Mouse (Mus musculus): Measurements from ENCODE around the gene Proca1.

DNA sequence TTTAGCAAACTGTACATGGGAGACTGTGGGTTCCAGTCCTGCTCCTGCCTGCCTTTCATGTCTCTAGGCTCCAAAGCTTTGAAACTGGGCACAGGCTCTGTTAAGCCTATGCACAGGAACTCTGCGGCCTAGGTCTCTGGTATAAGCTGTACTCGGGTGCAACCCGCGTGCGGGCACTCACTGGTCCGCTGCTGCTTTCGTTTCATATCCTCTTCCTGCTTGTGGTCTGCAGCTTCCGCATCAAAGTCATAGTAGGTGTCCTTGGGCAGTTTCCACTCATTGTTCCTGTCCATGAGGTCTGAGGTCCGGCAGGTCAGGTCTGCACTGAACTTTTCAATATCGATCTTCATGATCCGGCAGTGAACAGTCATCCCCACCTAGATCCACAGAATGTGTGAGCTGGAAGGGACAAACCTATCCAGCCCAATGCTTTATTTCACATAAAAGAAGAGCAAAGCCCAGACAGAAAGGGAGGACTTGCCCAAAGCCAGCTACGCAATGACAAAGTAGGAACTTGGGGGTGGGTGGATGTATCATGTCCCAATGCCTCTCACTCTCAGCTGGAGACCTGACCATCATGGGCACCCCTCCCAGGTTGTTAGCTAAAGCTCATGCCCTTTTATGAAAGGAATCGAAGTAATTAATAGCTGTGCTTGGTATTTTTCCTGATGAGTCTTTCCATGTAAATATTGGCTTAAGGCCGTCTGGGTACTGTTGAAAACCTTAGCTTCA lies 20.1 kb downstream of the Proca1 start:
- TF ChIP-seq GATA1 (IDR thresholded peaks at IDR 0.05; ENCODE audit: low read length), result no peak
- TF ChIP-seq TAL1 (IDR thresholded peaks at IDR 0.05; ENCODE audit: low read length), result no peak

All from erythroblast, embryonic 14.5 days (primary cell).